Mouse (Mus musculus): Measurements from ENCODE around the gene Tcf21. TPM values are rescaled to one million over a fixed set of nuclear protein-coding genes. Genes with fewer than 3 reads are reported as not detected.

Tcf21 gene
- 10.2 and 11.7 TPM in 2 replicates for total RNA-seq (2021)
- long read RNA-seq, transcript Tcf21-201 (2 exons, 1,267 nt) = major isoform, 40 of 40 reads
- long read RNA-seq, partial matches to known transcripts = 0 of 40 reads
- long read RNA-seq, other reads (novel, unspliced or antisense) = 0 of 40 reads

DNA sequence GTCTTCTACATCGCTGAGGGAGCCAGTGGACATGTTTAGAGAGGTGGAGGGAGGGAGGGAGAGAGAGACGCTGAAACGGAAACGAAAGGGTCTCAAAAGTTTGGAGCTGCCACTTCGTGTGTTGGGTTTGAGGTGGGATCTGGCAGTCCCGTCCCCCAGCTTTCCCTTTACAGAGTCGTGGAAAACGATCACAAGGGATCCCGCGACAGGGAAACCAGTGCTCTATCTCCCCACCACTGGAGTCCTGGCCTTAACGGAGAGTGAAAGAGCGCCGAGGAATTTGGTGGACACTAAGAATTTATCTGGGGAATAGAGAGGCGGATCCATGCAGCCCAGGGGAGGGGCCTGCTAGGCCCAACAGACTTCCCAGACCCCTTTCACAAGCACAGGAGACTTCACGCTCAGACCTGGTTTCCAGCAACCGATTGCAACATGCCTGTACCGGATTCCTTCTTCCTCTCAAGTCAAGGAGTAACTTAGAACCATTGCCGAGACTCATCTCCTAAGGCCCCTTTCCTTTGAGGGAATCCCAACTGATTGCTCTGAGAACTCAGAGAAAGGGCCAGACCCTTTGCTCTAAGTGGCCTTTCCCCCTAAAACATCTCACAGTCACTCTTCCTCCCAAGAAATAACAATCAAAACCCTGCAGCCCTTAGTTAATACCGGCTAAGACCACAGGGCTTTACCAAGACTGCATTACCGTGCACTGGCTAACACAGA is at the start of gene Tcf21:
Gene Tcf21 (minus strand): TSS at position 304 of the 720 bp plus-strand sequence.
- no peak for DNase-seq

DNA sequence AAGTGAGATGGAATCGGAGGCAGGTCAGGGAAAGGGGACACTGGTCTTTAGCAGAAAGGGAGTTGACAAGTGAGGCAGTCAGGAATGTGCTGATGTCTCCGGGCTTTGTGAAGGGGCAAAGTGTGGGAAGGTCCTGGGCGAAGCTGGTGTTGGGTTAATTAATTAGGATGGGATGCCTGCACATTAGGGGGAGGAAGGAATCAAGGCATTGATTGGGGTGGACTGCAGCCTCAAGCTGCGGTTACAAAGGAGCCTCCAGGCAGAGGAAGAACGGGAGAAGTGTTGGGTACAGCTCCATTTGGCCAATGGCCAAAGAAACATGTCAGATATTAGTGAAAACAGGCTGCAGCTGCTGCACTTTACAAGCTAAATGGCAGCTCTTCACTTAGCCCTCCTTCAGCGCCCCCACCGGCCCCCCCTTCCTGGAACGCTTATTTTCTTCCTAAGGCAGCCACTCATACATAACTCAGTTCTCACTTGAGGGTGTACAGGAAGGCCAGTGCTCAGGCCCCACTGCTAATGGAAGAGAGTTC is 48.5 kb upstream of the Tcf21 start:
- no peak for DNase-seq

- no peak for DNase-seq
Measured at GRCm38 (mm10) chr10:22867210-22867609, 47.2 kb upstream of the Tcf21 start.

DNA sequence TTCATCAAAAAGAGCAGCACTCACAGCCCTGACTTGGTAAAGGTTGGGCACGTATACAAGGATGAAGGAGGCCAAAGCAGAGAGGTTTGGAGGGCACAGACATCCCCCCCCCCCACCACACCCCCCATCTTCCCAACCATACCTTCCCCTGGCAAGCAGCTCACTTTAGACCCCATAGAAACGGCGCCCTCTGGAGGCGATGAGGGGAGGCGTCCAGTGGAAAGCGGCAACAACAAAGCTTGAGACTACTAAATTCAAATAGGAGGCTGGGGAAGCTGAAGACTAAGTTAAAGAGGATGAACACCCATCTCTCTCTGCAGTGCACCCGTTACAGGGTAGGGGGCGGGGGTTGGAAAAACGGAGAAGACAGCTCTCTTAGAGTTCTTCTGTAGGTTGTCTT is 38.1 kb upstream of the Tcf21 start:
- peak; percentile 17 for DNase-seq

DNA sequence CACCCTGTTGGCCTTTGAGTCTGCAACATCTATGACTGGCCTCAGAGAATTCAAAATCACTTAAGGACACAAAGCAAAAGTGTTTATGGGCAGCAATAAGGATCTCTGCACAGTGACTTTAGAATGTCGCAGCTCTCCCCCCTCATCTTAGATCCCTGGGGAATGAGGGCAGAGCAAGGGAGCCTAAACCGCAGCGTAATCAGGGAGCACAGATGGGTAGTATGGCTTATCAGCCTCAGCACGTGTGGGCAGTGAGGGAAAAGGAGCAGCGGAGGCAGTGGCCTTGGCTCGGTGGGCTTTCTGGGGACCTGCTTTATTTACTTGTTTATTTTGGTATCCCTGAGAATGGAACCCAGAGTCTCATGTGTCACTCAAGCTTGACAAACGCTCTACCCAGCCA is 34.4 kb upstream of the Tcf21 start:
- no peak for DNase-seq

GRCm38 (mm10) chr10:22845351-22845750 is 25.4 kb upstream of the Tcf21 start:
- no peak for DNase-seq

DNA sequence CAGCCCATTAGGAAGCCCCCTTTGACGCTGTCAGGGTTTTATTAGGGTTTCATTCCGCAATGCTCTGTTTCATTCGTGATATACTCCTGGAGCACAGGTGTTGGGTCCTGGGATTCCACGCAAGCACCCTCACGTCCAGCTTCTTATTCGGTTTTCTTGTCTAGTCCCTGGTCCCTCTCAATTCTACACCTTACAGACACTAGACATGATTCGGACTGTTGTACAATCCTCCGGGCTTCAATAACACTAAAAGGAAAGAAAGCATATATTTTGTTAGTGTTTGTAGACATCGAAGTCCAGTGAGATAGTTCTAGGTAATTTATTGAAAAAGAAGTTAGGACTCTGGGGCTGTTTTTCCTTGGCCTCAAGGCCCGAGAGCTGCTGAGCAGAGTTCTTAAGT is 24.8 kb upstream of the Tcf21 start:
- no peak for DNase-seq

GRCm38 (mm10) chr10:22843440-22844361 is 23.7 kb upstream of the Tcf21 start:
- DNase-seq = no peak

- DNase-seq = no peak
Measured at GRCm38 (mm10) chr10:22842781-22843439, 22.9 kb upstream of the Tcf21 start.

- no peak for DNase-seq
Measured at GRCm38 (mm10) chr10:22842113-22842512, 22.1 kb upstream of the Tcf21 start.

GRCm38 (mm10) chr10:22826244-22826643 is 6.3 kb upstream of the Tcf21 start:
- DNase-seq = no peak

DNA sequence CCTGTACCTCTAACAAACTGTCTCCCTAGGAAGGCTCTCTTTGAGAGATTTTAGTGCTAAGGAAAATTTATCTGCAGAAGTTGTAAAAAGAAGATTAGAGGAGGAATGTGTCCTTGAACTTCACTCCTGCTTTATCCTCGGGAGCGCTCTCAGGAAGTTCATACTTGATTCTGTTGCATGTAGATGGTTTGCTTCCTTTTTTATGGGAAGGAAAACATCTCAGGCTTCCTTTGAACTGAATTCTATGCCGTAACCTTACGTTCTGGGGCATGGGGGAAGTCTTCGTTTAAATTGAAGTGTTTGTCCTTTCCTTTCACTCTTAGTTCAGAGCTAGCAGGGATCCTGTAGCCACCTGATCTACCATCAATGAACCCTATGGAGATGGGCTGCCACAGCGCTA is 2.9 kb upstream of the Tcf21 start:
- no peak for DNase-seq

DNA sequence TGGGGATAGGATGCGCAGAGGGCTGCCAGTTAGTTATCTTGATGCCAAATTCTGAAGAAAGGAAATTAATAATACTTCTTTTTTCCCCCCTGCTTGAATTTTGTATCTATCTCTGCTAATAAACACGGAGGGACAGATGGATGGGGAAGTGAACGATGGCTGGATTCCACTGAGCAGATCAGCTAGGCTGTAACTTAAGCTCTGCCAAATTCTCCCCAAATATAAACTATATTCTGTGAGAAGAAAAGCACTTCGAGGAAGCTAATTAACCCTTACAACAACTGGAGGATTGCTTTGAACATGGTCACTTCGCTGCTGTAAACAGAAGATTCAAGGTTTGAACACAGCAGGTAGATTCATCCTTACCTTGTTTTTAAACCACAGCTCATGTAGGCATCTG is 2.5 kb upstream of the Tcf21 start:
- DNase-seq = no peak

DNA sequence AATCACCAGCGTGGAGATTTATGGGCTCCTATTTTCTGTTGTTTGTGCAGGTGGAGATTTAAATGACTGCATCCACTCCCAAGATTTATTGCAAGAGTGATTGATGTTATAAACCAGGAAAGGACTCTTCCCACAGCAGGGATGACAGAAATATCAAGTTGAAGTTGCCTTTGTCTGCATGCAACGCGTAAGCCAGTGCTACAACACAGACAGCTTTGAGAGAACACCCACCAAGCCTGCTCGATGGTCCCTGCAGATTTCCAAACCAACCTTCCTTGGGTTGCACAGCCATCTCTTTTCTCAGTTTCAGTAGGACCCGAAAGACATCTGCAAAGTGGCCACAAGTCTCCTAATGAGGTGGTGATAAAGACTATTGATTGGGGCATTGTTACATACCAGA is 1.7 kb upstream of the Tcf21 start:
- no peak for DNase-seq

DNA sequence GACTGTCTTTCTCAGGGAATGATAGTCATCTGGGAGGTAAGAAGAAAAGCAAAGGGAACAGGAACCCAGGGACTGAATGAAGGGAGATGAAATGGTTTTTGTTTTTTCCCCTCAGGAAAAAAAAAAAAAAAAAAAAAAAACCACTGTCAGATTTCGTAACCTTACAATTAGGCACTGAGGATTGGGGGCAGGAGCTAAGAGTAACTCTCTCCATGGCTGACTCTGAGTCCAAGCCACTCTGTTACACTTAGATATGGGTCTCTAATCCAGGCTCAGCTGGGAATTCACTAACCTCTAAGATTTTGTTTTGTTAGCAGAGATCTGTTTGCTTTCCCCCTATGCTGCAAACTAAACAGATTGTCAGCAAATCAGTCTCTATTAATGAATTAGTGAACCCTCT is 1.3 kb upstream of the Tcf21 start:
- DNase-seq = no peak

DNA sequence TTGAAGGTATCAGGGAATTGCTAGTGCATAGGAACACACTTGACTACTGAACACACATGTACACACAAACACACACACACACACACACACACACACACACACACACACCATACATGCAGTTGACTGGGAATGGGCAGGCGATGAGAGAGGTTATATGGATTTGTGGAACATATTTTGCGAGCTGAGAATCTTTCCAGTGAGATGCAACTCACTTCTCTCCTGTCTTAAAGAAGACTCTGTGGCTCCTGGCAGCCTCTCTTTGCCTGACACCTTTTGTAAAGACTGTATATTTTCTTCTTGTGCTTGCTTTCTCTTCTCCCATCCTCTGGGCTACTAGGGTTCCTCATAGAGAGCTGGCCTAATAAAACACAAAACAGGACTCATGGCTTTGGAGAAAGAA is 867 bp upstream of the Tcf21 start:
- no peak for DNase-seq

DNA sequence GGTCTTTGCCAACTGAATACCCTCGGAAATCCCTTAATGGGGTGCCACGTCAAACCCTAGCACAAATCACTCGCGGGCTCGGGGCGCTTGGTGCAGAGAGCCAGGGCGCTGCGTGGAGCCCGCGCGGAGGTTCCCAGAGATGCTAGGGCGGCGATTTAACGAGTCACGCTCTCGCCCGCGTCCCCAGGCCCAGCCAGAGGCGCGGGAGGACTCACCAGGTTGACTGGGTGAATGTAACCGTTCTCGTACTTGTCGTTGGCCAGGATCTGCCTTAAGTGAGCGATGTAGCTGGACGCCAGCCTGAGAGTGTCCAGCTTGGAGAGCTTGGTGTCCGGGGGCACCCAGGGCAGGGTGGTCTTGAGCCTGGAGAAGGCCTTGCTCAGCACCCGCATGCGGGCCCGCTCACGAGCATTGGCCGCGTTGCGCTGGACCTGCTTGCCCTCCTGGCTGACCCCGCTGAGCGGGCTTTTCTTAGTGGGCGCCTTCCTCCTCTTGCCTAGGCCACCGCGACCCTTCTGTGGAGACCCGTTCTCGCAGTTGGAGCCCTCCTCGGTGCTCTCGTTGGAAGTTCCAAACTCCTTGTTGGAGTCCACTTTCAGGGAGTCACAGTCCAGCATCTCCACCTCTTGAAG is 619 bp downstream of the Tcf21 start:
- no peak for DNase-seq

- no peak for DNase-seq
Measured at GRCm38 (mm10) chr10:22818600-22819238, 1.3 kb downstream of the Tcf21 start.

GRCm38 (mm10) chr10:22817976-22818375 is 2.0 kb downstream of the Tcf21 start:
- no peak for DNase-seq

DNA sequence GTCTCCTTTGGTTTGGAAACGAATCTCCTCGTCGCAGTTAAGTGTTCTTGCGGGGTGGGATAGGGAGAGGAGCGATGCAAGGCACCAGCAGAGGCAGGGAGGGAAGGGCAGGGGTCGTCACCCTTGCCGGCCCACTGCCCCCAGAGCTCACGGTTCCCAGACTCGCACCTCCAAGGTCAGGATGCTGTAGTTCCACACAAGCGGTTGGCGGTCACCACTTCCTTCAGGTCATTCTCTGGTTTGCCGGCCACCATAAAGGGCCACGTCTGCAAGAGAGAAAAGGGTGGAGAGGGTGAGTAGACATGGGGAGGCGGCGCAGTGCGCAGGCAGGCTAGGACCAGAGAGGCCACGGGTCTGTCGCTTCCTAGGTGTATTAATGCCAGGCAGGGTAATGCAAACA is 2.4 kb downstream of the Tcf21 start:
- DNase-seq = no peak

GRCm38 (mm10) chr10:22816237-22816762 is 3.7 kb downstream of the Tcf21 start:
- no peak for DNase-seq

All from adrenal gland, postnatal 25 days (tissue).